Mouse (Mus musculus) limb, embryonic 11.5 days (tissue): ENCODE measurements around the gene Ddx10. TPM values are rescaled to one million over a fixed set of nuclear protein-coding genes. Genes with fewer than 3 reads are reported as not detected.

Experiments
- ATAC-seq: fragments of 200-750 bp; cut with Nextera tagmentation; 2 replicates; pipeline ENCODE4 v1.8.0; 2017; ENCODE audit warnings: low read depth; ENCODE audit not compliant: insufficient number of reproducible peaks, low FRiP score, low TSS enrichment
- DNase-seq: peaks from one replicate; pipeline ENCODE4 v3.0.0-alpha.2; 2015; ENCODE audit warnings: low spot score
- H3K27ac ChIP-seq: fragments of 300-500 bp; sonication (generic); replicated peaks from 2 replicates; pipeline ENCODE4 v1.5.1; 2014; ENCODE audit warnings: low read depth, mild to moderate bottlenecking, low read length
- H3K27me3 ChIP-seq: fragments of 300-500 bp; sonication (generic); 2 replicates; pipeline ENCODE4 v1.6.1; 2014; ENCODE audit warnings: mild to moderate bottlenecking, low read length, mixed read lengths; ENCODE audit not compliant: control insufficient read depth, insufficient read depth
- H3K36me3 ChIP-seq: fragments of 300-500 bp; sonication (generic); 2 replicates; pipeline ENCODE4 v1.6.1; 2014; ENCODE audit warnings: mild to moderate bottlenecking, low read length, moderate library complexity, mixed read lengths; ENCODE audit not compliant: control insufficient read depth, insufficient read depth
- H3K4me1 ChIP-seq: fragments of 300-500 bp; sonication (generic); 2 replicates; pipeline ENCODE4 v1.6.1; 2014; ENCODE audit warnings: low read length, mixed read lengths; ENCODE audit not compliant: control insufficient read depth, insufficient read depth
- H3K4me2 ChIP-seq: fragments of 300-500 bp; sonication (generic); 2 replicates; pipeline ENCODE4 v1.6.1; 2014; ENCODE audit warnings: low read depth, mild to moderate bottlenecking, moderate library complexity; ENCODE audit not compliant: severe bottlenecking
- H3K4me3 ChIP-seq: fragments of 300-500 bp; sonication (generic); 2 replicates; pipeline ENCODE4 v1.5.1; 2014; ENCODE audit warnings: low read depth, low read length
- H3K9ac ChIP-seq: fragments of 300-500 bp; sonication (generic); 2 replicates; pipeline ENCODE4 v1.6.1; 2014; ENCODE audit warnings: mild to moderate bottlenecking, low read length
- H3K9me3 ChIP-seq: fragments of 300-500 bp; sonication (generic); 2 replicates; pipeline ENCODE4 v1.6.1; 2016; ENCODE audit warnings: low read length; ENCODE audit not compliant: control insufficient read depth
- WGBS: fragments of 180-500 bp; shearing (Covaris S2); extraction: QIAGEN DNeasy Blood & Tissue Kit; methylation state at CpG from one replicate; pipeline ENCODE4 v1.1.7; 2014; 5-methylcytosine and 5-hydroxymethylcytosine counted together
- polyA plus RNA-seq: library from polyadenylated mRNA; unstranded; fragments of >200 nt; fragmentation: Nextera tagmentation; extraction: Ambion mirVana; gene quantifications from 2 replicates; pipeline ENCODE4 v1.2.1, GENCODE M21; 2014

Gene Ddx10
- polyA plus RNA-seq, 1 experiment from 2014 or later, result 34.0 TPM

DNA sequence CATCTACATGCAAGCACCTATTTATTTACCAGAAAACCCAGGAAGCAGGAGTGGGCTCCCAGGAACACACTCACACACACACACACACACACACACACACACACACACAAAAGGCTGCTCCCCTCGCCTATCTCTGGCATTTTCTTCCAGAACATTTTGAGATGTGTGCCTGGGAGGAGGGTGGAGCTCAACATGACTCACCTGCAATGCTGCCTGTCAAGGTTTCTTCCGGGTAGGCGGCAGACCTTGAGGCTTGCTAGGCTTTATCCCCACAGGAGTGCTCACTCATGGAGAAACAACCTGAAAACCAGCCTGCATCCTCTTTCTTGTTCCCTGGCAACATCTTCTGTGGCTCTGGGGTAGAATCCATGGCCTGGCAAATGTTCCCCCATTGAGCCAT is 171.9 kb downstream of the Ddx10 start:
- ATAC-seq (no peak), DNase-seq (no peak)
- Histone ChIP-seq H3K27me3 (no peaks in the 10 kb centered on the region), H3K9ac (no peak overlapping the region), H3K4me1 (no peaks in the 10 kb centered on the region), H3K9me3 (no peaks in the 10 kb centered on the region), H3K4me3 (no peak overlapping the region), H3K27ac (no peak overlapping the region), H3K4me2 (no peak overlapping the region), H3K36me3 (no peaks in the 10 kb centered on the region)
- 82% methylated on average over 3 of the region's 3 CpGs for WGBS

DNA sequence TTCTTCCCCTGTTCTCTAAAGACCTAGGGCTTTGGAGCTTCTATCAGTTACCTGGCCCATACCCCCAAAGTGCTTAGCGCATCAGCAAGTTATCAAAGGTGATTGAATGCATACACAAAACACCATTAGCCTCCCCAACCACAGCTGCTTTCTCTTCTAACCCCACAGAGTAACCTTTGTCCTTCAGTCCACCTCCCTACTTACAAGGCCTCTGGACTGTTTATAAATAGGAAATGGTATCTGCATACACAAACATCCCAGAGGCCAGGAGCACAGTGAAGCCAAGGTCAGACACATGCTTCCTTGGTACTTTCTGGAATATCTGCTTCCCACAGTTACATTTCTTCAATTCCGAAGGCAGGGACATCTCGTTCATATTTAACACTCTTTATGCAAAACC is 173.4 kb downstream of the Ddx10 start:
- DNase-seq, result no peak
- no peaks in the 10 kb centered on the region for H3K9me3 ChIP-seq
- no peak overlapping the region for H3K4me3 ChIP-seq
- no peaks in the 10 kb centered on the region for H3K36me3 ChIP-seq
- no peaks in the 10 kb centered on the region for H3K4me1 ChIP-seq
- 91% methylated on average over 3 of the region's 3 CpGs for WGBS
- no peak overlapping the region for H3K27ac ChIP-seq
- no peak overlapping the region for H3K4me2 ChIP-seq
- no peak for ATAC-seq
- H3K9ac ChIP-seq, result no peak overlapping the region
- no peaks in the 10 kb centered on the region for H3K27me3 ChIP-seq

- H3K27me3 ChIP-seq, result no peaks in the 10 kb centered on the region
- no peak overlapping the region for H3K27ac ChIP-seq
- 87% methylated on average over 10 of the region's 10 CpGs for WGBS
- H3K4me1 ChIP-seq, result no peaks in the 10 kb centered on the region
- no peaks in the 10 kb centered on the region for H3K9me3 ChIP-seq
- ATAC-seq, result no peak
- no peak for DNase-seq
- no peak overlapping the region for H3K4me3 ChIP-seq
- no peak overlapping the region for H3K9ac ChIP-seq
- H3K36me3 ChIP-seq, result no peaks in the 10 kb centered on the region
- no peak overlapping the region for H3K4me2 ChIP-seq
Observed at GRCm38 (mm10) chr9:53073576-53074112, 174.2 kb downstream of the Ddx10 start.

GRCm38 (mm10) chr9:53072088-53072487 is 175.8 kb downstream of the Ddx10 start:
- H3K27me3 ChIP-seq, result no peaks in the 10 kb centered on the region

DNA sequence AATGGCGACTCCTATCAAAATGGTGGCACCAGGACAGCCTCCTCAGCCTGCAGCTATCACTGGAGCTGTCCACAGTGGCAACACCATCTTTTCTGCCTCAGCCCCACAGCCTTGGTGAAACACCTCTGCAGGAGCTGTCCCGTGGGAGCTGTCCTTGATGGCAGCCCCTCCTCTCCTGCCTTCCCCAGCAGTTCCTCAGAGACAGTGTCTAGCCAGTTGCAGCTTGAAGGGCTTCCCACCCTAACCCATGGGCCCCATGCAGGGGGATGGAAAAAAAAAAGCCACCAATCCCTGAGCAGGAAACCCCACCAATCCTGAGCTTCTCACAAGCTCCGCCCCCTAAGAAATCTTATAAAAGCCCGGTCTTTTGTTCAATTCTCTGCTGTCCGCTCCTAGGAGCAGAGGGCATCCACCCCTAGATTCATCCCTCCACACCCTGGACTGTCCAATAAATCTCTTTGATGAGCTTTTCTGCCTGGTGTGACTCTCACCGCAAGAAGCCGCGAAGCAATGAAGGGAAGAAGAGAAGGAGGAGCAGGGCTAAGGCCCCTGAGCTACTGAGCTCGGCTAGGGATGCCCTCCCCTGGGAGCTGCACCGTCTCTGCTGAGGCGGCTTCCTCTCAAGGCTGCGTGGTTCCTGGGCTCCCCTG is 176.9 kb downstream of the Ddx10 start:
- ATAC-seq, result no peak
- Histone ChIP-seq H3K9ac (no peak overlapping the region), H3K4me2 (no peak overlapping the region), H3K27me3 (no peaks in the 10 kb centered on the region), H3K4me1 (no peaks in the 10 kb centered on the region), H3K36me3 (no peaks in the 10 kb centered on the region), H3K9me3 (no peaks in the 10 kb centered on the region), H3K4me3 (no peak overlapping the region), H3K27ac (no peak overlapping the region)
- no peak for DNase-seq
- WGBS, result 83% methylated on average over 12 of the region's 12 CpGs

More at GRCm38 (mm10) chr9:53072088-53072487, 175.8 kb downstream of the Ddx10 start:
- Histone ChIP-seq H3K4me3 (no peak overlapping the region), H3K36me3 (no peaks in the 10 kb centered on the region), H3K9me3 (no peaks in the 10 kb centered on the region), H3K4me1 (no peaks in the 10 kb centered on the region), H3K4me2 (no peak overlapping the region), H3K9ac (no peak overlapping the region), H3K27ac (no peak overlapping the region)
- ATAC-seq (no peak), DNase-seq (no peak)
- 88% methylated on average over 9 of the region's 9 CpGs for WGBS

GRCm38 (mm10) chr9:53068166-53068565 is 179.7 kb downstream of the Ddx10 start:
- DNase-seq (no peak), ATAC-seq (no peak)
- WGBS, result 85% methylated on average over 5 of the region's 5 CpGs

GRCm38 (mm10) chr9:53066428-53066827 is 181.4 kb downstream of the Ddx10 start:
- Histone ChIP-seq H3K27ac (no peak overlapping the region), H3K9me3 (no peaks in the 10 kb centered on the region), H3K4me3 (no peak overlapping the region), H3K27me3 (no peaks in the 10 kb centered on the region), H3K36me3 (no peaks in the 10 kb centered on the region), H3K9ac (no peak overlapping the region), H3K4me2 (no peak overlapping the region), H3K4me1 (no peaks in the 10 kb centered on the region)
- no peak for ATAC-seq
- WGBS, result 73% methylated on average over 4 of the region's 4 CpGs
- DNase-seq, result no peak

More at GRCm38 (mm10) chr9:53068166-53068565, 179.7 kb downstream of the Ddx10 start:
- H3K4me1 ChIP-seq, result no peaks in the 10 kb centered on the region
- no peaks in the 10 kb centered on the region for H3K9me3 ChIP-seq
- no peaks in the 10 kb centered on the region for H3K36me3 ChIP-seq
- no peak overlapping the region for H3K27ac ChIP-seq
- no peak overlapping the region for H3K4me3 ChIP-seq
- H3K9ac ChIP-seq, result no peak overlapping the region
- no peak overlapping the region for H3K4me2 ChIP-seq
- no peaks in the 10 kb centered on the region for H3K27me3 ChIP-seq

DNA sequence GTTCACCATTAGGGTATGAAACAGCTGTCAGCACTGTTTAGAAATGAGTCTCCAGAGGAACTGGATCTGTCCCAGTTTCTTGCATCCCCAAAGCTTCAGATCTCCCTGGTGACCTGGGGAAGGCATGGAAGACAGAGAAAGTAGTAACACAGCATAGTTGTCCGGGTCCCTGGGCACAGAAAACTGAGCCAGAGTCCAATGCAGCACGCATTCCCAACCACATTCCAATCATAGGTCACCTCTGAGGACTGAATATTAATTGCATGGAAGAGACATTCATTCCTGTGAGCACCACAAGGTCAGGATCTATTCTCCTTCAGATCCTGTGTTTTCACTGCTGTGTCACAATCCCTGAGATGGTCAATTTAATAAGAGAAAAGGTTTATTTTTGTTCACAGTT is 182.8 kb downstream of the Ddx10 start:
- Histone ChIP-seq H3K4me1 (no peaks in the 10 kb centered on the region), H3K9me3 (no peaks in the 10 kb centered on the region), H3K27ac (no peak overlapping the region), H3K4me2 (no peak overlapping the region), H3K36me3 (no peaks in the 10 kb centered on the region), H3K4me3 (no peak overlapping the region), H3K9ac (no peak overlapping the region), H3K27me3 (no peaks in the 10 kb centered on the region)
- 76% methylated on average over 2 of the region's 2 CpGs for WGBS
- no peak for DNase-seq
- no peak for ATAC-seq

GRCm38 (mm10) chr9:53064531-53064930 is 183.3 kb downstream of the Ddx10 start:
- no peak overlapping the region for H3K9ac ChIP-seq
- DNase-seq (no peak), ATAC-seq (no peak)
- H3K4me1 ChIP-seq, result no peaks in the 10 kb centered on the region
- no peaks in the 10 kb centered on the region for H3K36me3 ChIP-seq
- H3K9me3 ChIP-seq, result no peaks in the 10 kb centered on the region
- no peaks in the 10 kb centered on the region for H3K27me3 ChIP-seq
- H3K4me3 ChIP-seq, result no peak overlapping the region
- no peak overlapping the region for H3K27ac ChIP-seq
- WGBS, result 83% methylated on average over 6 of the region's 6 CpGs
- no peak overlapping the region for H3K4me2 ChIP-seq
